Mouse (Mus musculus) heart, postnatal 0 days (tissue): Measurements from ENCODE around the gene Ddx24. TPM values are rescaled to one million over a fixed set of nuclear protein-coding genes. Genes with fewer than 3 reads are reported as not detected.

Source experiments
- ATAC-seq: fragments of 200-750 bp; cut with Nextera tagmentation; 2 replicates; pipeline ENCODE4 v1.8.0; 2017; ENCODE audit warnings: low read depth, moderate number of reproducible peaks, moderate library complexity; ENCODE audit not compliant: insufficient read depth
- DNase-seq: peaks from one replicate; pipeline ENCODE4 v3.0.0-alpha.2; 2016; ENCODE audit warnings: low spot score
- H3K27ac ChIP-seq: fragments of 300-500 bp; sonication (generic); 2 replicates; pipeline ENCODE4 v1.5.1; 2014; ENCODE audit warnings: low read depth, mild to moderate bottlenecking
- H3K27me3 ChIP-seq: fragments of 300-500 bp; sonication (generic); 2 replicates; pipeline ENCODE4 v1.6.1; 2014; ENCODE audit warnings: low read length, mixed read lengths; ENCODE audit not compliant: control insufficient read depth, insufficient read depth
- H3K36me3 ChIP-seq: fragments of 300-500 bp; sonication (generic); replicated peaks from 2 replicates; pipeline ENCODE4 v1.6.1; 2014; ENCODE audit warnings: low read length, mixed read lengths; ENCODE audit not compliant: control insufficient read depth, insufficient read depth
- H3K4me1 ChIP-seq: fragments of 300-500 bp; sonication (generic); 2 replicates; pipeline ENCODE4 v1.6.1; 2014; ENCODE audit warnings: antibody characterized with exemption; ENCODE audit not compliant: control insufficient read depth, insufficient read depth
- H3K4me2 ChIP-seq: fragments of 300-500 bp; sonication (generic); 2 replicates; pipeline ENCODE4 v1.6.1; 2014; ENCODE audit warnings: low read depth, mild to moderate bottlenecking, low read length, moderate library complexity
- H3K4me3 ChIP-seq: fragments of 300-500 bp; sonication (generic); 2 replicates; pipeline ENCODE4 v1.5.1; 2014; ENCODE audit warnings: low read depth, low read length
- H3K9ac ChIP-seq: fragments of 300-500 bp; sonication (generic); replicated peaks from 2 replicates; pipeline ENCODE4 v1.6.1; 2014; ENCODE audit warnings: low read depth, low read length, mixed read lengths
- H3K9me3 ChIP-seq: fragments of 300-500 bp; sonication (generic); replicated peaks from 2 replicates; pipeline ENCODE4 v1.6.1; 2016; ENCODE audit warnings: low read length; ENCODE audit not compliant: control insufficient read depth
- CTCF ChIP-seq: IDR thresholded peaks from 2 replicates; pipeline ENCODE4 v1.5.1; 2016; ENCODE audit warnings: antibody characterized with exemption, control low read depth, low read depth
- EP300 ChIP-seq: IDR thresholded peaks from 2 replicates; pipeline ENCODE4 v1.6.1; 2016; ENCODE audit warnings: antibody characterized with exemption, low read depth
- WGBS: fragments of 180-500 bp; shearing (Covaris S2); extraction: QIAGEN DNeasy Blood & Tissue Kit; methylation state at CpG from one replicate; pipeline ENCODE4 v1.1.7; 2014; 5-methylcytosine and 5-hydroxymethylcytosine counted together
- polyA plus RNA-seq: library from polyadenylated mRNA; unstranded; fragments of >200 nt; fragmentation: Nextera tagmentation; extraction: Ambion mirVana; gene quantifications from 2 replicates; pipeline ENCODE4 v1.2.1, GENCODE M21; 2015
- total RNA-seq: library from RNA; depleted of rRNA; stranded (reverse); fragments of >200 nt; gene quantifications from 2 replicates; pipeline ENCODE4 v1.2.3, GENCODE M21; 2014; ENCODE audit warnings: low replicate concordance

The Ddx24 gene
- total and polyA plus RNA-seq, 2 experiments from 2014 or later = 95.3 to 165 TPM

DNA sequence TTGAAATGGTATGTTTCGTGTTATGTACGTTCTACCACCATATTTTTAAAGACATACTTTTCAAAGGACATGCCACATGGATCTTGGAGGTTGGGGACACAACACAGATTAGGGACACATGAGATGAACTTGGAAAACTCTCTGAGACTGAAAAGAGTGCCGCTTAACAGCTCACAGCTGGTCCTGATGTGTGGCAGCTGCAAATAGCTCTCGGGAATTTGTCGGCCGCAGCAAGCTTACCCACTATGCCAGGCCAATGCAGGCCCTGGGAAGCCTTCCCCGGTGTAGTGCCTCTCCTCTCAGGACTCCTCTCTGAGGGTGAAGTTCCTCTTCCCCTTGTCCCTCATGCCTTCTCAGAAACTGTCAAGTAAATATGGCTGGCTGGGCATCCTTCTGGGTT is 28.9 kb downstream of the Ddx24 start:
- Histone ChIP-seq H3K27ac (no peak overlapping the region), H3K36me3 (no peaks in the 10 kb centered on the region), H3K4me2 (no peak overlapping the region), H3K4me3 (no peak overlapping the region), H3K9me3 (no peaks in the 10 kb centered on the region), H3K9ac (no peak overlapping the region), H3K4me1 (peaks cover 14% of the 10 kb centered on the region), H3K27me3 (no peaks in the 10 kb centered on the region)
- 44% methylated on average over 7 of the region's 7 CpGs for WGBS
- ATAC-seq (no peak), DNase-seq (no peak)
- TF ChIP-seq EP300 (no peak), CTCF (no peak)

DNA sequence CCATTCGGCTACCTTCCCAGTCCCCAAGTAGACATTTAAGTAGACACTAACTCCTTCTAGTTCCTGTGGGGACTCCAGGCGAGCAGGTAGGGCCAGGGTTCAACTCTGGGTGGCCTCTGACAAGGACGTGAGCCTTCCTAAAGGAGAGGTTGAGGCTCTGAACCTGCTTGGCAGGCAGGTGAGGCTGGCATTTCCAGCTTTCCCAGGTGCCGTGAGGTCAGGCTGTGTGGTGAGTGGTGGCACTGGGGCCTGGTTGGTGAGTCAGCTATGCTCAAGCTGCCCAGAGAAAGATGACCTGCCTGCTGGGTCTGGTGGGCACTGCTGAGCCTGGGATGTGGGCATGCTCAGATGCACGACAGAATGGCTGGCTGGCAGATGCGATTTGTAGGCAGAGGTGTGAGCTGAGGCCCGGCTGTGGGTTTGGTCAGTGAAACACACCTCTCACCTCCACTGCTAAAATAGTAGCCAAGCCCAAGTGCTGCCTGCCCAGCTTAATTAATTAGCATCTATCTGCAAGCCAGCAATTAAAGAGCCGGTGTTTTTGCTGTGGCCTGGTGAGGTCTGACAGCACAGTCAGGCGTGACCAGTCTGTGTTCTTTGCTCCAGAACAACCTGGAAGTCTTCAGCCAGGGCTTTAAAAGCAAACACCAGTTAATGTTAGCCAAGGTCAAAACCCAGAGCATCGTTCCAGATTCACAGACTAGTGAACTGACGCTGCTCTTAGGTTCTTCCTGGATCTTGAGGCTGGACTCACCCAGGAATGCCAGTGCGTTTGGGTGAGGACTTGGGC is 29.9 kb downstream of the Ddx24 start:
- Histone ChIP-seq H3K4me2 (no peak overlapping the region), H3K36me3 (no peaks in the 10 kb centered on the region), H3K27ac (no peak overlapping the region), H3K27me3 (no peaks in the 10 kb centered on the region), H3K9me3 (no peaks in the 10 kb centered on the region), H3K9ac (no peak overlapping the region), H3K4me3 (no peak overlapping the region), H3K4me1 (peaks cover 18% of the 10 kb centered on the region)
- WGBS = 63% methylated on average over 12 of the region's 12 CpGs
- no peak for DNase-seq
- no peak for TF ChIP-seq CTCF
- TF ChIP-seq EP300 = no peak
- no peak for ATAC-seq

DNA sequence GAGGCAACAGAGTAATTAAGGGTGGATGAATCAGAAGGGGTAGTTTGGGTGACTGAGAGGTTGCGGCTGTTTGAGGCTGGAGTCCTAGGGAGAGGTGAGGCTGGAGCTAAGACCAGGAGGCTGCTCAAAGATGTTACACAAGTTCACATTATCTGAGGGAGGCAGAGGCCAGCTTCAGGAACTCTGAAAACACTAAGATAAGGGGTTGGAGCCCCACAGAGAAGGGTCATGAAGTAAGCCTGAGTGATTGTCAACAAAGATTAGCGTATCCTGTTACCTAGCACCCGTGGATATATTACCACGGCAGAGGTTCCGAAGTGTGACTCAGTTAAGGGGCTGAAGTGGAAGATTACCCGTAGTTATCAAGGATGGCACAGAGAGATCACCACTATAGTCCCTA is 32.1 kb downstream of the Ddx24 start:
- Histone ChIP-seq H3K4me2 (no peak overlapping the region), H3K4me3 (no peak overlapping the region), H3K9ac (no peak overlapping the region), H3K27me3 (no peaks in the 10 kb centered on the region), H3K36me3 (no peaks in the 10 kb centered on the region), H3K27ac (no peak overlapping the region), H3K9me3 (no peaks in the 10 kb centered on the region), H3K4me1 (peaks cover 22% of the 10 kb centered on the region)
- DNase-seq = no peak
- TF ChIP-seq CTCF (no peak), EP300 (no peak)
- ATAC-seq = no peak
- WGBS = 50% methylated on average over 6 of the region's 6 CpGs

DNA sequence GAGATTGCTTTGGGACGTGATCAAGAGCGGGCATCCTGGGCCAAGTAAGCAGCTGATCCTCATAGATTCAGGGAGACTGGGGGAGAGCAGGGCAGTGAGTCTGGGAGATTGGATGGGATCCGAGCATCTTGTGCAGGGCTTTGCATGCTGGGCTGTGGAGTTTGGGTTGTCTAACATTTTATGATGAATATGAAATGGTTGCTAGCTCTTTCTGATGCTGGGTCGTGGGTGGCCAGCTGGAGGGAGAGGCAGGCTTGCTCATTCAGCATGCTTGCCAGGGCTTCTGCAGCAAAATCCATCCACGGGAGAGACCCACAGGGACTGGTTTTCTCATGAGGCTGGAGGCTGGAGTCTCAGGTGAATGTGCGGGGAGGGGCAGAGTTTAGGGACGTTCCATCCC is 34.5 kb downstream of the Ddx24 start:
- Histone ChIP-seq H3K4me3 (no peak overlapping the region), H3K36me3 (no peaks in the 10 kb centered on the region), H3K4me2 (no peak overlapping the region; the same call in 1 of the 2 replicates), H3K27ac (no peak overlapping the region), H3K4me1 (peaks cover 13% of the 10 kb centered on the region), H3K27me3 (no peaks in the 10 kb centered on the region), H3K9me3 (no peaks in the 10 kb centered on the region), H3K9ac (0 out of 2 replicates have a peak overlapping the region, but pooled peaks have one; percentile 30)
- ATAC-seq (no peak), DNase-seq (no peak)
- no peak for TF ChIP-seq EP300
- WGBS = 56% methylated on average over 7 of the region's 7 CpGs

DNA sequence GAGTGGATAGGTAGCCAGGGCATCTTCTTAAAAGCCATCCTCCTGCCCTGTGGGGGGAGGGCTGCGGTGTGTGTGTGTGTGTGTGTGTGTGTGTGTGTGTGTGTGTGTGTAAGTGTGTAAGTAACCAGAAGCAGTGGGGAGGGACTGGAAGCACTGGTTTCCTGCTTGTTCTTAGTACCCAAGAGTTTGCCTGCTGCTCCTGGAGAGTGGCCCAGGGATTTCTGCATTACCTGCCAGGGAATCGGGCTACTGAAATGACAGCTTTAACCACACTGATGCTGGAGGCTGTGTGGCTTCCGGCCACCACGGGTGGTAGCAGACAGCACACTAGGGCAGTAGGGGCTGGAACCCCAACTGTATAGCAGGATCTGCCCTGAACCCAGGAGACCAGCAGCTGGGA is 35.6 kb downstream of the Ddx24 start:
- H3K4me1 ChIP-seq = peaks cover 13% of the 10 kb centered on the region
- H3K4me3 ChIP-seq = no peak overlapping the region
- no peak overlapping the region for H3K27ac ChIP-seq
- no peak overlapping the region for H3K9ac ChIP-seq
- TF ChIP-seq EP300 (no peak), CTCF (no peak)
- no peaks in the 10 kb centered on the region for H3K9me3 ChIP-seq
- H3K36me3 ChIP-seq = no peaks in the 10 kb centered on the region
- ATAC-seq (no peak), DNase-seq (no peak)
- no peaks in the 10 kb centered on the region for H3K27me3 ChIP-seq
- H3K4me2 ChIP-seq = no peak overlapping the region
- WGBS = 67% methylated on average over 4 of the region's 4 CpGs

DNA sequence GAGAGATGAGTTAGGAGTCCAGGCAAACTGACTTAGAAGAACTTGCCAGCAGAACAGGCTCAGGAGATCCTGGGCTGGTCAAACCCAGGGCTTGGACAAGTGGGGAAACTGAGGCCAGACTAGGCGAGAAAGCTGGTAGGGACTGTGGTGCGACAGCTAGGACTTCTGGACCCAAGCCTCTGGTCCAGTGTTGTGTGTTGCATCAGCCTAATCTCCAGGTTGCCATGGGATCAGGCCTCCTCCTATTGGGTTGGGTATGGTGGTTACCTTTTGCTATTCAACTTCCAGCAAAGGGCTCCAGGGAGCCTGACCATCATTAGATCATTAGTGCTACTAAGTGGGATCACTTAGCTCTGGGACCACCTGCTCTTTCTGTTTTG is 36.3 kb downstream of the Ddx24 start:
- peaks cover 13% of the 10 kb centered on the region for H3K4me1 ChIP-seq
- TF ChIP-seq CTCF = no peak
- TF ChIP-seq EP300 = no peak
- 89% methylated on average over 2 of the region's 2 CpGs for WGBS
- H3K36me3 ChIP-seq = no peaks in the 10 kb centered on the region
- peak overlapping the region; percentile 75; the same call in 1 of the 2 replicates for H3K9ac ChIP-seq
- peak overlapping the region; percentile 66 for H3K4me2 ChIP-seq
- no peak for ATAC-seq
- DNase-seq = no peak
- H3K27me3 ChIP-seq = no peaks in the 10 kb centered on the region
- H3K27ac ChIP-seq = no peak overlapping the region
- no peaks in the 10 kb centered on the region for H3K9me3 ChIP-seq
- H3K4me3 ChIP-seq = peak overlapping the region; percentile 63
